Mouse (Mus musculus): ENCODE measurements around the gene Ppm1e.

The Ppm1e gene

GRCm38 (mm10) chr11:87253294-87253693, 105.5 kb downstream of the Ppm1e start:
- DNase-seq (ENCODE audit: low spot score in 2 of 2), result no peak

- DNase-seq (ENCODE audit: low spot score in 2 of 2), result no peak
Measured at GRCm38 (mm10) chr11:87250132-87250531, 108.7 kb downstream of the Ppm1e start.

- no peak for DNase-seq (ENCODE audit: low spot score in 2 of 2)
Measured at GRCm38 (mm10) chr11:87247494-87247866, 111.3 kb downstream of the Ppm1e start.

- DNase-seq (ENCODE audit: low spot score in 2 of 2), result no peak
Measured at GRCm38 (mm10) chr11:87246724-87247493, 111.9 kb downstream of the Ppm1e start.

- no peak for DNase-seq (ENCODE audit: low spot score in 2 of 2)
Measured at GRCm38 (mm10) chr11:87246107-87246651, 112.6 kb downstream of the Ppm1e start.

GRCm38 (mm10) chr11:87245171-87245840, 113.5 kb downstream of the Ppm1e start:
- no peak for DNase-seq (ENCODE audit: low spot score in 2 of 2)

GRCm38 (mm10) chr11:87241256-87241655, 117.6 kb downstream of the Ppm1e start:
- no peak for DNase-seq (ENCODE audit: low spot score in 2 of 2)

GRCm38 (mm10) chr11:87240833-87241215, 118.0 kb downstream of the Ppm1e start:
- DNase-seq (ENCODE audit: low spot score in 2 of 2), result no peak

GRCm38 (mm10) chr11:87240141-87240832, 118.5 kb downstream of the Ppm1e start:
- DNase-seq (ENCODE audit: low spot score in 2 of 2), result no peak

- peak in 1 of 2 experiments; percentile 44 for DNase-seq (ENCODE audit: low spot score in 2 of 2)
Measured at GRCm38 (mm10) chr11:87238891-87239530, 119.8 kb downstream of the Ppm1e start.

GRCm38 (mm10) chr11:87235486-87235872, 123.3 kb downstream of the Ppm1e start:
- no peak for DNase-seq (ENCODE audit: low spot score in 2 of 2)

- DNase-seq (ENCODE audit: low spot score in 2 of 2), result no peak
Measured at GRCm38 (mm10) chr11:87234743-87235485, 123.9 kb downstream of the Ppm1e start.

GRCm38 (mm10) chr11:87233377-87233776, 125.4 kb downstream of the Ppm1e start:
- no peak for DNase-seq (ENCODE audit: low spot score in 2 of 2)

- no peak for DNase-seq (ENCODE audit: low spot score in 2 of 2)
Measured at GRCm38 (mm10) chr11:87227056-87227455, 131.8 kb downstream of the Ppm1e start.

- no peak for DNase-seq (ENCODE audit: low spot score in 2 of 2)
Measured at GRCm38 (mm10) chr11:87222686-87223085, 136.1 kb downstream of the Ppm1e start.

- no peak for DNase-seq (ENCODE audit: low spot score in 2 of 2)
Measured at GRCm38 (mm10) chr11:87212313-87212712, 146.5 kb downstream of the Ppm1e start.

Measured in frontal cortex, postnatal 10 days (tissue).